Mouse (Mus musculus): ENCODE measurements around the gene Trp53i11. TPM values are rescaled to one million over a fixed set of nuclear protein-coding genes. Genes with fewer than 3 reads are reported as not detected.

Gene Trp53i11
- 171 and 214 TPM in 2 replicates for polyA plus RNA-seq (2016; fragmentation: Nextera tagmentation; extraction: Ambion mirVana)

DNA sequence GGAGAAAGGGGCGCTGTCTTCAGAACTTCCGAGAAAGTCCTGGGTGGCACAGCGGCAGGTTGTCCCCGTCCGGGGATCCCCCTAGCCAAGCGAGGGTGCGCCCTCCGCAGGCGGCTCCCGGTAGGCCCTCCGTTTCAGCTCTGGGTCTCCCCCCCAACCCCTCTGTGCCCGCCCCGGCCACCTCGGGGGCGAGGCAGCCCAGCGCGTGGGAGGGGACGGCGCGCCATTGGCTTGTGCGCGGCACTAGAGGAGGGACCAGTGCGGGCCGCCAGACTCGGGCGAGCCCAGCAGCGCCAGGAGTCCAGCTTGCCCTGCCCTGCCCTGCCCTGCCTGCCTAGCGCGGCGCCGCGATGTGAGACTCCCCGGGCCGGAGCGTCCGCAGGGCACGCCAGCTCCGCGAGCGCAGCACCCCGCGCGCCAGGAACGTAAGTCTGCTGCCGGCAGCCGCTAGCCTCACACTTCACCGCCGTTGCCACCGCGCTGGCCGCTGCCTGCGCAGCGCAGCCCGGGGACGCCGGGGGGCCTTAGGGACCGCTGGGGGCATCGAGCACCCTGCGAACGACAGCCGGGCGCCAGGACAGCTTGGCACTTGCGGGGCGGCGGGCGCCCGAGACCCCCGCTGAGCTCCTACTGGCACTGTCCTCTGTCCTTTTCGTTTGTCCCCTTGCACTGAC lies at the start of gene Trp53i11:
TSS of gene Trp53i11 (plus strand) at position 226 of the 674 bp plus-strand sequence.
- peaks cover 53% of the 10 kb centered on the region for H3K27me3 ChIP-seq (ENCODE audit: low read depth, poor library complexity, severe bottlenecking)
- H3K36me3 ChIP-seq = peaks cover 11% of the 10 kb centered on the region
- peak; percentile 91 for DNase-seq (ENCODE audit: low spot score)
- H3K4me3 ChIP-seq = peak within 1 kb of the TSS; percentile 98
- peak within 1 kb of the TSS; percentile 97 for H3K27ac ChIP-seq (replicated peaks)
- peaks cover 65% of the 10 kb centered on the region for H3K4me1 ChIP-seq
- WGBS = under 1% methylated on average over 69 of the region's 69 CpGs
- no peaks in the 10 kb centered on the region for H3K9me3 ChIP-seq (replicated peaks)

DNA sequence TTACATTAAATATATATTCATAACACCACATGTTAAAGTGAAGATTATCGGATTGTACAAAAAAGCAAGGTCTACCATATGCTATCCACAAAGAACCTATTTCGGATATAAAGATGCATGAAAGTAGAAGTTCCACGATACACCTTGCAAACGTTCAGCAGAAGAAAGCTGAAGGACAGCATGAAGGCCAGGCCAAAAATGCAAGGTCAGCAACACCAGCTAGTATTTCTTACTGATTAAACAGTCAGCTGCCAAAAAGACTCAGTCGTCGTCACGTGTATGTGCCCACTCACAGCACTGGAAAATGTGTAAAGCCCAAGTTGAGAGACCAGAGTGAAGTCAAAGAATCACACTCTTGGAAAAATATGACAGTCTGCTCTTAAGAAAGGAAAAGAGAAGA lies 47.9 kb upstream of the Trp53i11 start:
- Histone ChIP-seq H3K9me3 (replicated peaks) (no peaks in the 10 kb centered on the region), H3K4me1 (peaks cover 15% of the 10 kb centered on the region; the same call in 1 of the 2 replicates), H3K4me3 (no peak overlapping the region), H3K27me3 (ENCODE audit: low read depth, poor library complexity, severe bottlenecking) (no peaks in the 10 kb centered on the region), H3K27ac (replicated peaks) (no peak overlapping the region), H3K36me3 (no peaks in the 10 kb centered on the region)
- 90% methylated on average over 7 of the region's 7 CpGs for WGBS
- DNase-seq (ENCODE audit: low spot score) = no peak

DNA sequence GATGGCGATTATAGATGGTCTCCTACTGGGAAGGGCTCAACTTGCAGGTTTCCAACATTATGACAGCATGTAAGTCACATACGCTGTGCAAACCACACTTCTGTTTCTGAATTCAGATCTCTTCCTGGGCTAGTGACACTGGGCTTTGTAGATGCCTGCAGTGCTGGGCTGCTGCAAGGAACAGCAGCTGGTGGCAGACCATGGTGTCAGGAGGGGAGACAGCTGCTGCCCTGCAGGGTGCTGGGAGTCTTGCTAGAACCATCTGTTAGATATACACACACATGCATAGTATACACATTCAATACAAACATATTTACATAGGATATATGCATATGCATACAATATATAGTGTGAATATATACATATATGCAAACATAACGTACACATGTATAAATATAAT lies 46.0 kb upstream of the Trp53i11 start:
- Histone ChIP-seq H3K36me3 (no peaks in the 10 kb centered on the region), H3K4me1 (peaks cover 17% of the 10 kb centered on the region), H3K4me3 (no peak overlapping the region), H3K27ac (replicated peaks) (0 out of 2 replicates have a peak overlapping the region, but pooled peaks have one; percentile 9), H3K9me3 (replicated peaks) (no peaks in the 10 kb centered on the region), H3K27me3 (ENCODE audit: low read depth, poor library complexity, severe bottlenecking) (no peaks in the 10 kb centered on the region)
- WGBS = 89% methylated on average over 3 of the region's 3 CpGs
- no peak for DNase-seq (ENCODE audit: low spot score)

DNA sequence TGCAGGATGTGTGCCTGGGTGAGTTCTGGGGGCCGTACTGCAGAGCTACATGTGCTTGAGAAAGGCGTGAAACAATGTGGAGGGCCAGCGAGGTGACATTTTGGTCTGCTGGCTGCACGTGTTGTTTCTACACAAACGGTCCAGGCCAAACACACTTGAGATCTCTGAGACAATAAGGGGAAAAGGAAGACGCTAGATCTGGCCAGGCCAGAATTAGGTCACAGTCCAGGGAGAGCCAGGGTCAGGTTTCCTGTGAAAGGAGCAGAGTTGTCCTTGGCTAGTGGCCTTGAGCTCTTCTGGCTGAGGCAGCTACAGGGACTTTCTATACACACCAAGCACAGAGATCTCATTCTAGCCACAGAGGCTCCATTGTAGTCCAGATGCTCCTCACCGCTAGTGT lies 44.7 kb upstream of the Trp53i11 start:
- whole genome bisulfite sequencing = 84% methylated on average over 7 of the region's 7 CpGs
- no peaks in the 10 kb centered on the region for H3K9me3 ChIP-seq (replicated peaks)
- no peak overlapping the region for H3K4me3 ChIP-seq
- H3K4me1 ChIP-seq = peaks cover 22% of the 10 kb centered on the region
- no peaks in the 10 kb centered on the region for H3K36me3 ChIP-seq
- 0 out of 2 replicates have a peak overlapping the region, but pooled peaks have one; percentile 55 for H3K27ac ChIP-seq (replicated peaks)
- no peak for DNase-seq (ENCODE audit: low spot score)
- no peaks in the 10 kb centered on the region for H3K27me3 ChIP-seq (ENCODE audit: low read depth, poor library complexity, severe bottlenecking)

DNA sequence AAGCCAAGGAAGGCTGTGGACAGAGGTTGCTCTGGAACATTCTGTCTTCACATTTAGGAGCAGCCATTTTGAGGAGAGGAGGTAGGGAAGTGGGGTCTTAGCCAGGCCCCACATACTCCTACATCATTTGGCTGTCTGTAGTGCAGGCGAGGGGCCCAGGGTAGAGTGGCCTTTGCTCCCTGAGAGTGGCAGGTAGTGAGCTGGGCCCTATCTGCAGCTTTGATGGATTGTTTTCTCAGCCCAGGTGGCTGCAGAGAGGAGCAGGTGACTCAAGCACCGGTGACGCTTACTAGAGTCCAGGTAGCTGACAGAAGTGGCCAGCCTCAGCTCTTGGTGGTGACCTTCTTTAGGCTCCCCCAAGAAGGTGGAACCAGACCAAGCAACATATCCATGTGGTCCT lies 43.2 kb upstream of the Trp53i11 start:
- no peaks in the 10 kb centered on the region for H3K9me3 ChIP-seq (replicated peaks)
- WGBS = 94% methylated on average over 3 of the region's 3 CpGs
- no peak for DNase-seq (ENCODE audit: low spot score)

DNA sequence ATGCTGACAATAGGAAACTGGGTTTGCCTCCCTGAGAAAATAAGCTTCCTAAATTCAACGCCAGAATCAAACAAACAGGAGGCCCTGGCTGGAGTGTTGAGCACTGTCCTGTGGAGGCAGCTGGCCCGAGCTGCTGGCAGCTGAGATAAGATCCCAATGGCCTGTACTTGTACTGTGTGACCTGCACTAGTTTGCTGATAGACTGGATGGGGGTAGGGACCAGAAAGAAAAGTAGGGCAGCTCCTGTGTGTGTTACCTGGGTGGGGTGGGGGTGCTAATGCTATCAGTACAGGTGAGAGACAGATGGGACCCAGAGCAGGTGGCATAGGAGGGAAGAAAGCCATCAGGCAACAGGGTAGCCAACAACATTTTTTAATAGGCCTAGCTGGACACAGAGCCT lies 37.3 kb upstream of the Trp53i11 start:
- H3K9me3 ChIP-seq (replicated peaks) = no peaks in the 10 kb centered on the region
- no peak for DNase-seq (ENCODE audit: low spot score)
- WGBS = 63% methylated on average over 2 of the region's 2 CpGs

More for the DNA sequence above, 43.2 kb upstream of the Trp53i11 start:
- Histone ChIP-seq H3K4me1 (peaks cover 22% of the 10 kb centered on the region), H3K27me3 (ENCODE audit: low read depth, poor library complexity, severe bottlenecking) (no peaks in the 10 kb centered on the region), H3K27ac (replicated peaks) (no peak overlapping the region), H3K4me3 (no peak overlapping the region), H3K36me3 (no peaks in the 10 kb centered on the region)

DNA sequence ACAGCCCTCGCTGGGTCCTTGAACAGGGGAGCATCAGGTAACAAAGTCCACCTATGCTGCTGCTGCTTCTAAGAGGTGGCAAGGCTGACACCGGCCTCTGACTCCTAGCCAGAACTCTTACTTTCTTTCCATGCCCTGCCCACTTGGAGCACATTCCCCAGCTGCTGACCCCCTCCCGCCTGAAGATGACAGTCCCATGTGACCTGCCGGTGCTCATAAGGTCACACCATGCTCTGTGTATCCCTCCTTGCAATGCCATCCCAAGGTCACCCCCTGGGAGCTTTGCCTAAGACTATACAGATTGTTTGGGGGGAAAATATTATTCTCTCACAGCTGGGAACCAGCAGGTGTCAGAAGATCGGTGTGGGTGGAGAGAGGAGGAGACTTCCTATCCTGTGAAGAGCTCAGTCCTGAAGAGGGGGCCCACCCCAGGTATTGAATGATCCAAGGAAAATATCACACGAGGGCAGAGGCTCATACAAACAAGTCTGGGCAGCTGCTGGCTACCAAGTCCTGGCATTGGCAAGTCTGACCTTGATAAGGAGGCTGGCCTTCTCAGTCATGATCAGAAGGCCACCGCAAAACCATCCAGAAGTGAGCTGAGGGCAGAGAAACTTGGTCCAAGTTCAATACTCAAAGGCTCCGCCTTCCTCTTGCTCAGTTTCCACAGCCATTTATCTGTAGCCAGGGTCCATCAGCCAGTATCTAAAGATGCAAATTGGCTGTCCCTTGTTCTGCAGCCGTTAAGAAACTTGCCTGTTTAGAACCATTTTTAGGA lies 36.5 kb upstream of the Trp53i11 start:
- H3K27ac ChIP-seq (replicated peaks) = peak overlapping the region; percentile 28
- DNase-seq (ENCODE audit: low spot score) = no peak
- WGBS = 76% methylated on average over 9 of the region's 9 CpGs

More for the DNA sequence above, 37.3 kb upstream of the Trp53i11 start:
- H3K27ac ChIP-seq (replicated peaks) = 0 out of 2 replicates have a peak overlapping the region, but pooled peaks have one; percentile 20
- H3K27me3 ChIP-seq (ENCODE audit: low read depth, poor library complexity, severe bottlenecking) = no peaks in the 10 kb centered on the region
- no peak overlapping the region for H3K4me3 ChIP-seq
- H3K36me3 ChIP-seq = no peaks in the 10 kb centered on the region
- peaks cover 23% of the 10 kb centered on the region for H3K4me1 ChIP-seq

DNA sequence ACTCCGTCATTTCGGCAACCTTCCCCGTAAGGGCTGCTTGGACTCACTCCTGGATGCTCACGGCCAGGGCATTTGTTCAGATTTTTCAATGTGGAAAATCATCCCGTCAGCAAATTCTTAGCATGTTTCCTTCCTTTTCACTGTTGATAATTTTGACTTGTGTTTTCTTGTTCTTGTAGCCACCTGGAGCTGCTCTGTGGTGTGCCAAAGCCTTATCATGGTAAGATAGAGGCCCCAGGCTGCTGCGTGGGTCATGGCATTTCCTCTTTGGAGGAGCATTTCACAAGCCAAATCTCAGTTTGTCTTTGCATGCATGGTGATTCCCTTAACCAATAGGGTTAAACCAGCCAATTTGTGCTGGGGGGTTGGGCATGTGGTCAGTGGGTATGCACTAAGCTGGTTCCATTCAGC lies 35.2 kb upstream of the Trp53i11 start:
- 86% methylated on average over 6 of the region's 6 CpGs for WGBS
- no peaks in the 10 kb centered on the region for H3K36me3 ChIP-seq
- no peak for DNase-seq (ENCODE audit: low spot score)

More for the DNA sequence above, 36.5 kb upstream of the Trp53i11 start:
- Histone ChIP-seq H3K27me3 (ENCODE audit: low read depth, poor library complexity, severe bottlenecking) (no peaks in the 10 kb centered on the region), H3K4me1 (peaks cover 22% of the 10 kb centered on the region), H3K9me3 (replicated peaks) (no peaks in the 10 kb centered on the region), H3K36me3 (no peaks in the 10 kb centered on the region), H3K4me3 (no peak overlapping the region)

DNA sequence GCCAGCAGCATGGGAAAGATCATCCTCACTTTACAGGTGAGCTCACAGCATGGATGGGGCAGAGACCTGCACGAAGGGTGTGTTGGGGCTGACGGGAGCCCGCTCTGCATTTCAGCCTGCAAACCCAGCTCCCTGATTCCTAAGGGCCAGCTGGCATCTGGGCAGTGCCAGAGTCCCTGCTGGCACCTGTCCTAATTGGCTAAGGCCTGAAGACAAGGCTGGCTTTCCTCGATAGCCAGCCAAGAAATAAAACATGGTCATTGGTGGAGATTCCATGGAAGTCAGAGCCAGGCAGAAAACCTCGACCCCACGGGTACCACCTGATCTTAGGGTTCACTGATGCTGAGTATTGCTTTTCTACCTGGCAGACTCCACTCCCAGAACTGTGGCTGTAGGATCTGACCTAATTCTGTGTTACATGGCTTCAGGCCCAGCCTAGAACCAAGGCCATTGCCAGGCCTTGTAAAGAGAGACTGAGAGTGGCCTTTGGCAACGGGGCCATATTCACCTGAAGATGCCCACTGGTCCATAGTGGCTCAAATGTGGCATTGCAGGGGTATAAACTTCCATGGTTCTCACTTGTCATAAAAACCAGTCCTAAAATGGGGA lies 34.4 kb upstream of the Trp53i11 start:
- Histone ChIP-seq H3K27ac (replicated peaks) (no peak overlapping the region), H3K27me3 (ENCODE audit: low read depth, poor library complexity, severe bottlenecking) (no peaks in the 10 kb centered on the region), H3K4me3 (no peak overlapping the region), H3K36me3 (no peaks in the 10 kb centered on the region), H3K4me1 (peaks cover 13% of the 10 kb centered on the region), H3K9me3 (replicated peaks) (no peaks in the 10 kb centered on the region)
- WGBS = 87% methylated on average over 7 of the region's 7 CpGs
- no peak for DNase-seq (ENCODE audit: low spot score)

More for the DNA sequence above, 35.2 kb upstream of the Trp53i11 start:
- Histone ChIP-seq H3K27ac (replicated peaks) (no peak overlapping the region), H3K27me3 (ENCODE audit: low read depth, poor library complexity, severe bottlenecking) (no peaks in the 10 kb centered on the region), H3K4me3 (no peak overlapping the region), H3K4me1 (peaks cover 13% of the 10 kb centered on the region), H3K9me3 (replicated peaks) (no peaks in the 10 kb centered on the region)

DNA sequence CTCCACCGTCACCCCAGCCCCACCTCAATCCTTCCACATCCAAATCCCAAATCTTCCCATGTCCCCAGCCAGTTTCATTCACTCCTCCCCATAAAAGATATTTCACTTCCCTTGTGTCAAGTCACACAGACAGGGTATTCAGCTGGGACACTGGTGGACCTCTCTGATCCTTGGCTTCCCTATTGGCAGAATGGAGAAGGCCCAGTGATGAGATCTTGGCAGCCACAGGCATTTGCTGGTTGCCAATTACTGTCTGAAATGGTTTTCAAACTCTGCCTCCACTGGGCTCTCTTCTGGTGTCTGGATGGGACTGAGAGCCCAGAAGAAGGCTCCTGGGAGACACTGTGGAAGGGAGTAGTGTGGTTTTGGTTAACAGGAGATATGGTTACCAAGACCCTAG lies 33.5 kb upstream of the Trp53i11 start:
- Histone ChIP-seq H3K4me3 (no peak overlapping the region), H3K9me3 (replicated peaks) (no peaks in the 10 kb centered on the region), H3K27ac (replicated peaks) (no peak overlapping the region), H3K4me1 (peaks cover 13% of the 10 kb centered on the region), H3K36me3 (no peaks in the 10 kb centered on the region), H3K27me3 (ENCODE audit: low read depth, poor library complexity, severe bottlenecking) (no peaks in the 10 kb centered on the region)
- WGBS = 93% methylated on average over 1 of the region's 1 CpGs
- no peak for DNase-seq (ENCODE audit: low spot score)

DNA sequence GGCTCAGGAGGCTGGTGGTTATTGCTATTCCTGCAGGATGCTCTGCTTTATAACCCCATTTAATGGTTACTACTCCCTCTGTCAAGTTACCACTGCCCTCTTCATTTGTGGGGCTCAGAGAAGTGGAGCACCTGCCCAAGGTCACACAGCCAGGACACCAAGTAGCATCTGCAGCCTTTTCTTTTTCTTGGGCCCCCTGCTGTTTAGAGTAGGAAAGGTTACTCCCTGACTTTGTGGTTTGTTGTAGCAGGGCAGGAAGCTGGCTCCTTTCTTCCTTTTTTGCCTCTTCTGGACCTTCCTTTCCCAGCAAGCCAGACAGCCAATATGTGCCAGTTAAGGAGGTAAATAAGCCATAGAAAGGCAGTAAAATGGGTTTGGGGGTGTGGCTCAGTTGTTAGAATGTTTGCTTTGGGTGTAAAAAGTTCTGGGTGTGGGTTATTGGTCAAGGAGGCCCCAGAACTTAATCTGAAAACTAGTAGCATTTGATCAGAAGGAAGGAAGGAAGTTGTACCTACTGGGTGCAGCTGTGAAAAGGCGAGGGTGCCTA lies 32.8 kb upstream of the Trp53i11 start:
- 81% methylated on average over 1 of the region's 1 CpGs for WGBS
- Histone ChIP-seq H3K9me3 (replicated peaks) (no peaks in the 10 kb centered on the region), H3K27me3 (ENCODE audit: low read depth, poor library complexity, severe bottlenecking) (no peaks in the 10 kb centered on the region), H3K36me3 (no peaks in the 10 kb centered on the region), H3K27ac (replicated peaks) (no peak overlapping the region), H3K4me3 (no peak overlapping the region), H3K4me1 (peaks cover 13% of the 10 kb centered on the region)
- DNase-seq (ENCODE audit: low spot score) = no peak

DNA sequence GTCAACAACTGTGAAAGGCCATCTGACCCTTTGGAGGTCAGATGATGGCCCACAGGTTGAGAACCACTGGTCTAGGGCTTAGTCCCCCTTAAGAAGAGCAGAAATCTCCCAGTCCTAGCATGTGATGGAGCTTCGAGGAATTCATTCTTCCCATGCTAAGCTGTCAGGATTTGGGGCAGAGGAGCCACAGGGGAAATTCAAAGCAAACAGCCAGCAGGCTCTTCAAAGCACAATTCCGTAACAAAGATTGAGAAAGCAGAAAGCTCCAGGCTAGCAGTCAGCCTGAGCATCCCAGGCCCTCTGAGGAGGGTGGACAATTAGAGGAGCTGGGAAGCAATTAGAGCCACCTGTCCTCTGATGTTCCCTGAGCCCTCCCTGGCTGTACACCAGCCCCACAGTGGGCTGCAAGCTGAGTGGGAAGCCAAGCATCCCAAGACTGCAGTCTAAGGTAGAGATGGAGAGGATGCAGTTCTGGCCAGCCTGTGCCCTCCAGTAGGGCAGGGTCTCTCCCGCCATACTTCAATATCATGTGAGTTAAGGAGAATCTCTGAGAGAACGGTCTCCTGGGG lies 26.8 kb upstream of the Trp53i11 start:
- Histone ChIP-seq H3K36me3 (no peaks in the 10 kb centered on the region), H3K27me3 (ENCODE audit: low read depth, poor library complexity, severe bottlenecking) (no peaks in the 10 kb centered on the region), H3K4me1 (peaks cover 15% of the 10 kb centered on the region; the same call in 1 of the 2 replicates), H3K4me3 (no peak overlapping the region), H3K9me3 (replicated peaks) (no peaks in the 10 kb centered on the region), H3K27ac (replicated peaks) (peak overlapping the region; percentile 46)
- DNase-seq (ENCODE audit: low spot score) = no peak
- 70% methylated on average over 4 of the region's 4 CpGs for WGBS
